Mouse (Mus musculus): ENCODE data around the gene Gabbr2.

- TF ChIP-seq CTCF (IDR thresholded peaks at IDR 0.05; ENCODE audit: borderline replicate concordance, extremely low read depth, insufficient read depth, insufficient read length), result no peak
- no peak for TF ChIP-seq POLR2A (IDR thresholded peaks at IDR 0.05; ENCODE audit: borderline replicate concordance, extremely low read depth, insufficient read depth, insufficient read length, poor library complexity, severe bottlenecking)
Measured at GRCm38 (mm10) chr4:46614641-46615040, 377.0 kb downstream of the Gabbr2 start.
